Mouse (Mus musculus): ENCODE measurements around the gene Clk2.
"Not testable (repeated sequence)": the region's sequence is repeated elsewhere in the genome, so short reads cannot be mapped to it uniquely, and the experiment has no call there.

Clk2 gene

GRCm38 (mm10) chr3:89159616-89160344 is 4.8 kb upstream of the Clk2 start, which contains the start of gene Hcn3:
Gene Hcn3 (minus strand): TSS chr3:89160196.
- DNase-seq (ENCODE audit: low read depth, low spot score) = peak; percentile 95

- DNase-seq (ENCODE audit: low read depth, low spot score) = not testable (repeated sequence)
These were observed 3.4 kb upstream of the Clk2 start for GRCm38 (mm10) chr3:89161207-89161606.

DNA sequence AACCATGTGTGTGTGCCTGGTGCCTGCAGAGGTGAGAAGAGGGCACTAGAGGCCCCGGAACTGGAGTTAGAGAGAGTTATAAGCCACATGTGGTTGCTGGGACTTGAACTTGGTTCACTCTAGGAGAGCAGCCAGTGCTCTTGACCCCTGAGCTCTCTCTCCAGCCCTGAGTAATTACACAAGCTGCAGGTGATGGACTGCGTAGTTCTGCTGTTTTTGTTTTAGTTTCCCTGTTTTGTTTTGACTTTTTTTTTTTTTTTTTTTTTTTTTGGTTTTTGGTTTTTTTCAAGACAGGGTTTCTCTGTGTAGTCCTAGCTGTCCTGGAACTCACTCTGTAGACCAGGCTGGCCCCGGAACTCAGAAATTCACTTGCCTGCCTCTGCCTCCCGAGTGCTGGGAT is 2.8 kb upstream of the Clk2 start:
- DNase-seq (ENCODE audit: low read depth, low spot score) = no peak

DNA sequence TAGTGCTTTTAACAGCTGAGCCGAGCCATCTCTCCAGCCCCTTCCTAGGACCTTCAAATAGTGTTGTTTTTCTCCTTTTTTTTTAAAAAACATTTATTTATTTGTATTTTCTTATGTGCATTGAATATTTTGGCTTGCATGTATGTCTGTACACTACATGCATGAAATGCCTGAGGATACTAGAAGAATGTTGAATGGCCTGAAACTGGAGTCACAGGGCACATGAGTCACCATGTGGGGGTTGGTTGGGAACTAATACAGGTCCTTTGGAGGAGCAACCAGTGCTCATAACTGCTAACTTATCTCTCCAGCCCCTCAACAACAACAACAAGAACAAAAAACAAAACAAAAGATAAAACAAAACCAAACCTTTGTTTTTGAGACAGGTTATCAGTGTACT is 1.5 kb upstream of the Clk2 start:
- DNase-seq (ENCODE audit: low read depth, low spot score) = no peak

GRCm38 (mm10) chr3:89163643-89164245 is 851 bp upstream of the Clk2 start:
- DNase-seq (ENCODE audit: low read depth, low spot score) = no peak

- DNase-seq (ENCODE audit: low read depth, low spot score) = no peak
These were observed 774 bp downstream of the Clk2 start for GRCm38 (mm10) chr3:89165268-89165870.

GRCm38 (mm10) chr3:89166945-89167344 is 2.4 kb downstream of the Clk2 start:
- DNase-seq (ENCODE audit: low read depth, low spot score) = no peak

- no peak for DNase-seq (ENCODE audit: low read depth, low spot score)
These were observed 10.2 kb downstream of the Clk2 start for GRCm38 (mm10) chr3:89174844-89175243.

- no peak for DNase-seq (ENCODE audit: low read depth, low spot score)
These were observed 10.9 kb downstream of the Clk2 start for GRCm38 (mm10) chr3:89175544-89175943.

- DNase-seq (ENCODE audit: low read depth, low spot score) = no peak
These were observed 11.8 kb downstream of the Clk2 start for GRCm38 (mm10) chr3:89176421-89176820.

DNA sequence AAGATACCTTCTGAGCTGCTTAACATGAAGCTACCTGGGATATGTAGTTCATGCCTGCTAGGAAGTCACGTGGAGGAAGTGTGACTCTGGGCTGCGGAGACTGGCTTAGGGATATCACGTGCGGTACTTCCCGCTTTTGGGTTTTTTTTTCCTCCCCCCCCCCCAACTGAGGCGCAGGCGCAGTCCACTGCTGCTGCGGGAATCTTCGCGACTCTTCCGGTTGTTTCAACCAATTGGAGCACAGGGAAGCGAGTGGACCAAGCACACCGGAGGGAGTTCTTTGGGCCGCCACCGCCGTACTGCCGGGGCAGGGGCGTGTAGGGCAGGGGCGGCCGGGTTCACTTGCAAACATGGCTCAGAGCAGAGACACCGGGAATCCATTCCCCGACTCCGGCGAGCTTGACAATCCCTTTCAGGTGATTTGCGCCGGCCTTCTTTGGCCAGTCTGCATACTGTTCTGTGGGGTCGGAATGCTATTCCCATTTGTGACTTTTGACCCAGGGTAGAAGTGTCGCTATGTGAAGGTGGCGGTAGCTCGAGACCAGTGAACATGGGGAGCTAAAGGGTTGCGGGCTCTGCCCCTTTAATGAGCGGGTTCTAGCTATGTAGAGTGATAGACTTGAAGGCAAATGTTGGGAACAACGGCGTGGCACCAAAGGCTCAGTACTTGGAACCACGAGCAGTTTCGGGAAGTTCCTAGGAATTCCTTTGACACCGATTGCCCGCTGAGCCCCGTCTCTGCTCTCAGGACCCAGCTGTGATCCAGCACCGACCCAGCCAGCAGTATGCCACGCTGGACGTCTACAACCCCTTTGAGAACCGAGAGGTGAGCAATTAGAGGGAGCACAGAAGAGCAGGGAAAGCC is 12.9 kb downstream of the Clk2 start, which contains the start of gene Scamp3:
TSS of gene Scamp3 (plus strand) at position 232 of the 865 bp plus-strand sequence.
- peak; percentile 99 for DNase-seq (ENCODE audit: low read depth, low spot score)

DNA sequence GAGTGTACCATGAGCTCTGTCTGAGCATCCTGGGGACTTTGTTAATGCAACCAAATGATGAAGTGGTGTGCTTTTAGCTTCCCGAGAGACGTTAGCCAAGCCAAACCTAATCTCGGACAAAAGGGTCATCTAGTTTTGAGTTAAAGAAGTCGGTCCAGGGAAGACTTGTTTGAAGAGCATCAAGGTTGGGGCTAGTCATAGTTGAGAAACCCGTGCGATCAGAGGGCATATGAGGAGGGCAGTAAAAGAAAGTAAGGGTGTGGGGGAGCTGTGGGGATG is 13.5 kb downstream of the Clk2 start:
- DNase-seq (ENCODE audit: low read depth, low spot score) = no peak

- no peak for DNase-seq (ENCODE audit: low read depth, low spot score)
These were observed 14.5 kb downstream of the Clk2 start for GRCm38 (mm10) chr3:89179056-89179455.

DNA sequence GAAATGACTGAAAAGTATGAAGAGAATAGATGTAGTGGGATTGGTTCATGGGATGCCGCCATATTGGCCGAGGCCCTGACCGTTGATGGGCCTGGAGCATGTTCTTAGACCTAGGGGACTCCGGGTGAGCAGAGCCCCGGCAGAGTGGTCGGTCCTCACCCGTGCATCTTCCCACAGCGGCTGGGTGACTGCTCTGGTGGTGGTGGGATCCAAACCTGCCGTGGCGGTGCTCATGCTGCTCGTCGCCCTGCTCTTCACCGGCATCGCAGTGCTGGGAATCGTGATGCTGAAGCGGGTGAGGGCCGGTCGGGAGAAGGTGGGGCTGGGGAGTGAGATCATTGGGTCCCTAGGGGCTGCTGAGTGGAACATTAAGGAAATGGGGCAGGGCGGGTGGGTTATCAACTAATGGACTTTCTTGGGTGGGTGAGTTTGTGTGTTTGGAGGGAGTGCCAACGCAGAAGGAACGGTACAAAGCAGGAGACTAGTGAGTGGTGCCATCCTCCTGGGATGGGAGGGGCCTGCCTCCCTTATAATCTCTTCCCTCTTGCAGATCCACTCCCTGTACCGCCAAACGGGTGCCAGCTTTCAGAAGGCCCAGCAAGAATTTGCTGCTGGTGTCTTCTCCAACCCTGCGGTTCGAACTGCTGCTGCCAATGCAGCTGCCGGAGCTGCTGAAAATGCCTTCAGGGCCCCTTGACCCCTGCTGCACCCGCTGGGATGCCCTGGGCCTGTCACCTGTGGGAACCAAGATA is 17.3 kb downstream of the Clk2 start:
- DNase-seq (ENCODE audit: low read depth, low spot score) = no peak

GRCm38 (mm10) chr3:89182531-89183057 is 18.0 kb downstream of the Clk2 start:
- DNase-seq (ENCODE audit: low read depth, low spot score) = no peak

DNA sequence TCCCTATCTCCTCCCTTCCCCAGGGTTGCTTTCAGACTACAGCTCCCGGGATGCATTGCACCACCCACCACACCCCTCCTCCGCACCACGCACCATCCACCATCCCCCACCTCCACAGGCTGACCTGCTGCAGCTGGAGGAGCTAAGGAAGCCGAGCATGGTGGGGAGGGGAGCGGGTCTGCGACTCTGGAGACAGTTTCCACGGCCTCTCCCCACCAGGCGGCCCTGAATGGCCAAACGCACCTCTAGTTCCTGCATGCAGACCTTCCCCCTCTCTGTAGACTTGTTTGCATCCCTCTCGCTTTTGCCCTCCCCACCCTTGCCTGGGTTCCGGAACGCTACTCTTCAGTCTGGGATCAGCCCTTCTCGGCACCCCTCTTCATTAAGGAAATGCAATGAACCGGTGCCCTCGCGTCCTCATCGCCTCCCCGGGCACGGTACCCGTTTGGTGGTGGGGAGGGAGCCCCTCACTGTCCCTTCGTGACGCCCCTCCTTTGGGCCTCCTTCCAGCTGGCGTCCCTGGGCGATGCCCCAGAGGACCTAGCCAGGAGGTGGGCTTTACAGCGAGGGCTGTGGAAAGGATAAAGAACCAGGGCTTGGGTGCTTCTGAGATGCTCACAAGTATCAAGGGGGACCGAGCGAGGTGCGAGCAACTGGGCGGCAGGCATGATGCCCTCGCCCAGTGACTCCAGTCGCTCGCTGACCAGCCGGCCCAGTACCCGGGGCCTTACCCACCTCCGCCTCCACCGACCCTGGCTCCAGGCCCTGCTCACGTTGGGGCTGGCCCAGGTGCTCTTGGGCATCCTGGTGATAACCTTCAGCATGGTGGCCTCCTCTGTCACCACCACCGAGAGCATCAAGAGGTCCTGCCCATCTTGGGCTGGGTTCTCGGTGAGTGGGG is 18.7 kb downstream of the Clk2 start, which contains the start of gene Fam189b:
TSS of gene Fam189b (plus strand) at position 86 of the 901 bp plus-strand sequence.
- DNase-seq (ENCODE audit: low read depth, low spot score) = peak; percentile 93

DNA sequence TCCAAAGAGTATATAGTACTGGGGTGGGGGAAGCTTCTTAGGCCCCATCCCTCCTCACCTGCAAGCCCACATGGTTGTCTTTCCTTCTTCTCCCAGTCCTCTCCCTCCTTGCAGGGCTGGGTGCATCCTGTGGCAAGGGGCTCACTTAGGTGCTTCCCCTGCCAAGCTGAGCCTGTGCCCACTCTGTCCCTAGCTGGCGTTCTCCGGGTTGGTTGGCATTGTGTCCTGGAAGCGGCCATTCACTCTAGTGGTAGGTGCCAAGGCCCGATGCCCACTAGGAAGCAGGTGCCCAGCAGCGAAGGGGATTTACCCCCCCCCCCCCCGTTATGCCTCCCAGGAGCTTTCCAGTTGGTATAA is 19.3 kb downstream of the Clk2 start:
- DNase-seq (ENCODE audit: low read depth, low spot score) = no peak

- DNase-seq (ENCODE audit: low read depth, low spot score) = peak; percentile 40
These were observed 22.6 kb downstream of the Clk2 start for GRCm38 (mm10) chr3:89187197-89187596.

GRCm38 (mm10) chr3:89187690-89188477 is 23.3 kb downstream of the Clk2 start:
- DNase-seq (ENCODE audit: low read depth, low spot score) = no peak
